Mouse (Mus musculus) myocyte (in vitro differentiated cells): ENCODE results near the gene Numa1.

ENCODE experiments used
- CEBPB ChIP-seq: IDR thresholded peaks from 2 replicates; pipeline ENCODE4 v1.6.1; 2011; ENCODE audit warnings: mild to moderate bottlenecking, moderate library complexity; ENCODE audit not compliant: poor library complexity, insufficient read depth, severe bottlenecking
- POLR2A ChIP-seq: IDR thresholded peaks from one replicate; pipeline ENCODE4 v1.6.1; 2011; ENCODE audit warnings: low read depth, mild to moderate bottlenecking, control low read depth, moderate library complexity; ENCODE audit not compliant: insufficient read length
- SRF ChIP-seq: IDR thresholded peaks from one replicate; pipeline ENCODE4 v1.6.1; 2011; ENCODE audit warnings: low read depth; ENCODE audit not compliant: control insufficient read depth, insufficient read length
- USF1 ChIP-seq: IDR thresholded peaks from one replicate; pipeline ENCODE4 v1.6.1; 2011; ENCODE audit warnings: low read depth, mild to moderate bottlenecking, control low read depth, moderate library complexity

DNA sequence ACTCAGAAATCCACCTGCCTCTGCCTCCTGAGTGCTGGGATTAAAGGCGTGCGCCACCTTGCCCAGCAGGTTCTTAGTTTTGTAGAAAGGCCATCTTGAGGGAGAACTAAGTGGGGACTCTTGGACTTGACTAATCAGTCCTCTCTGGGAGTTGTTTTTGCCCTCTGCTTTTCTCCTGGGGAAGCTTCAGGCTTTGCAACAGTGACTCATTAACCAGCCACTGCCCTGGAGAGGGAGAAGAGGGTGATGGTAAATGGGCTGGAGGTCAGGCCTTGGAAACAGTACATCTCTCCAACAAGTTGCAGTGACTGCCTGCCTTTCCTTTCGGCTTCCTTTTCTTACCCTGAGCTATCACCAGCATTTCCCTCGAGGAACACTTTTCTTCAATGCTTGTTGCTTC, 30.6 kb downstream of the Numa1 start:
- TF ChIP-seq POLR2A: no peak
- no peak for TF ChIP-seq SRF
- TF ChIP-seq USF1: no peak
- no peak for TF ChIP-seq CEBPB
